ENCODE assay signal across 8 mouse cellular contexts in the genomic region with DNA sequence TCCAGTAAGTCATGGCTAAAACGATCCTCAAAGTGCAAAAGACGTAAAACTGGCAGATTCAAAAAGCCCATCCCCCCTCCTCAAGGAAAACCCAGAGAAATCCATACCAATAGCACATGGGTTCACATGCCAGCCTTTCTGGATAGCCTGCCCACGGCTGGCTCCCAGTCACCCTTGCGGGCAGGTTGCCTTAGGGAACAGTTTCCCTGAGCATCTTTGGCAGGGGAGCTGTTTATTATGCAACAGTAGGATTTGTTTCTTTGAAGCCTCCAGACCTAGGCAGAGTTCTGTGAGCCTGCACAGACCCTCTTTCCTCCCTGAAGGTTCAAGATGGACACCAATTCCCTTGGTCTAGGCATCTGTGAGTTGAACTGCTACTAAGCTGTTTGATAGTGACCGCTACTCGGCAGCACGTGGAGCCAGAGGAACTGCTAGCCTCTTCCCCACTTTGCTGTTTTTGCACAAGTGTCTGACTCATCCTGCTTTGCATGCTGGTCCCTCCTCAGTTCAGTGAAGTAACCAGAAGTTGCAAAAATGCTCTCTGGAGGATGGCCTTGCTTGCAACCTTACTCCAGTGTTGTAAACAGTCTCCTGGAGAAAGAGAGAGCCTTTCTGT. TPM values are rescaled to one million over a fixed set of nuclear protein-coding genes. Genes with fewer than 3 reads are reported as not detected.
A peak's percentile ranks its signal among the peaks of the same experiment; 100 is the strongest.
DNase-seq lines count a peak whose midpoint lies in the region; ATAC-seq lines count a peak whose summit lies in the region.
"Had no signal": no experiment of that assay in that cellular context is flagged by ENCODE, and none has a peak within 500 bp of the region (broad histone marks: within the 10 kb centered on the region; RNA-seq: fewer than 3 reads in every experiment).

No protein-coding gene starts in this region.

- peaks cover 25% of the 10 kb centered on the region for H3K4me1 ChIP-seq in kidney, embryonic 14.5 days (ENCODE audit: control insufficient read depth, insufficient read depth, low read length)
- peaks cover 13% of the 10 kb centered on the region for H3K4me1 ChIP-seq in forebrain, embryonic 12.5 days
- H3K4me1 ChIP-seq: limb, embryonic 15.5 days had no signal

- no peak overlapping the region for H3K9ac ChIP-seq in kidney, embryonic 14.5 days (ENCODE audit: low read depth, low read length)
- no peak overlapping the region for H3K9ac ChIP-seq in forebrain, embryonic 12.5 days
- H3K9ac ChIP-seq: limb, embryonic 15.5 days had no signal

- DNase-seq in kidney, postnatal 36 days, result no peak
- peak; percentile 52 for DNase-seq in urinary bladder, postnatal 14 days (ENCODE audit: low spot score)
- DNase-seq in urinary bladder, adult 18-20 months (ENCODE audit: low spot score in 2 of 2), result no peak
- peak; percentile 80 for DNase-seq in fibroblast of lung, adult 2 months (ENCODE audit: low read depth)
- no peak for DNase-seq in cerebellum, postnatal 36 days

- peaks cover 13% of the 10 kb centered on the region; the same call in 1 of the 2 replicates for H3K36me3 ChIP-seq in kidney, embryonic 14.5 days (ENCODE audit: control insufficient read depth, insufficient read depth, low read length)
- H3K36me3 ChIP-seq in forebrain, embryonic 12.5 days (replicated peaks), result peaks cover 31% of the 10 kb centered on the region

- H3K27ac ChIP-seq in kidney, embryonic 14.5 days (ENCODE audit: low read depth, low read length), result peak overlapping the region; percentile 3; the same call in 1 of the 2 replicates
- no peak overlapping the region for H3K27ac ChIP-seq in forebrain, embryonic 12.5 days
- H3K27ac ChIP-seq: limb, embryonic 15.5 days had no signal

- no peak overlapping the region for H3K4me2 ChIP-seq in kidney, embryonic 14.5 days (replicated peaks; ENCODE audit: low read depth, low read length)
- H3K4me2 ChIP-seq in forebrain, embryonic 12.5 days, result no peak overlapping the region
- H3K4me2 ChIP-seq: limb, embryonic 15.5 days had no signal

- no peaks in the 10 kb centered on the region for H3K9me3 ChIP-seq in kidney, embryonic 14.5 days (ENCODE audit: control insufficient read depth, low read length)
- no peaks in the 10 kb centered on the region for H3K9me3 ChIP-seq in forebrain, embryonic 12.5 days
- H3K9me3 ChIP-seq: limb, embryonic 15.5 days had no signal

- no peak for ATAC-seq in kidney, embryonic 14.5 days (ENCODE audit: low FRiP score, low TSS enrichment)
- no peak for ATAC-seq in forebrain, embryonic 12.5 days (ENCODE audit: low FRiP score)

- no peaks in the 10 kb centered on the region for H3K27me3 ChIP-seq in kidney, embryonic 14.5 days (ENCODE audit: control insufficient read depth, insufficient read depth, low read length)
- H3K27me3 ChIP-seq in forebrain, embryonic 12.5 days, result no peaks in the 10 kb centered on the region
- H3K27me3 ChIP-seq: limb, embryonic 15.5 days had no signal

- no peak overlapping the region for H3K4me3 ChIP-seq in kidney, embryonic 14.5 days (ENCODE audit: low read length)
- no peak overlapping the region for H3K4me3 ChIP-seq in forebrain, embryonic 12.5 days (replicated peaks)
- H3K4me3 ChIP-seq: limb, embryonic 15.5 days had no signal

- 82% methylated on average over 7 of the region's 7 CpGs for WGBS in kidney, embryonic 14.5 days
- WGBS in forebrain, embryonic 12.5 days, result 92% methylated on average over 7 of the region's 7 CpGs

RNA-seq across cellular contexts. Expression of gene Tmem120a, which starts 33.5 kb away (rescaled TPM):
- polyA plus RNA-seq in kidney, embryonic 14.5 days (2014; fragmentation: Nextera tagmentation; extraction: Ambion mirVana), result 64.7 and 65.1 TPM in 2 replicates
- polyA plus RNA-seq in forebrain, embryonic 12.5 days (2016; fragmentation: Nextera tagmentation; extraction: Ambion mirVana), result 47.1 and 54.2 TPM in 2 replicates

RNA-seq across cellular contexts. Expression of gene Por, which starts 40.9 kb away (rescaled TPM):
- 51.8 and 64.2 TPM in 2 replicates for polyA plus RNA-seq in kidney, embryonic 14.5 days (2014; fragmentation: Nextera tagmentation; extraction: Ambion mirVana)
- 127 and 135 TPM in 2 replicates for polyA plus RNA-seq in forebrain, embryonic 12.5 days (2016; fragmentation: Nextera tagmentation; extraction: Ambion mirVana)

Comparison
In these comparisons a context has a peak if more than half of its experiments do, and no peak if none do; other contexts are left out.
1. DNase-seq: peak in urinary bladder, postnatal 14 days (single experiment) and fibroblast of lung, adult 2 months (single experiment); none in kidney, postnatal 36 days (0 of 2), urinary bladder, adult 18-20 months (0 of 2) and cerebellum, postnatal 36 days (0 of 2).